Mouse (Mus musculus) heart, postnatal 36 days (tissue): ENCODE results near the gene March5. TPM values are rescaled to one million over a fixed set of nuclear protein-coding genes. Genes with fewer than 3 reads are reported as not detected.
"Not testable (repeated sequence)": the region's sequence is repeated elsewhere in the genome, so short reads cannot be mapped to it uniquely, and the experiment has no call there.

Source experiments
- DNase-seq, 2 experiments: peaks; one replicate each; pipeline ENCODE4 v3.0.0; 2021 to 2022
- intact Hi-C: fragments of 180-260 bp; cut with DNase I; formaldehyde crosslinking; loops from one replicate; pipeline ENCODE4 v1.15.1; 2025
- total RNA-seq, 2 experiments: library from RNA; stranded (reverse); gene quantifications; 2 replicates each; pipeline ENCODE4 v1.2.3; 2021

Gene March5
- total RNA-seq, 2 experiments from 2014 or later, result 76.8 to 88.5 TPM

DNA sequence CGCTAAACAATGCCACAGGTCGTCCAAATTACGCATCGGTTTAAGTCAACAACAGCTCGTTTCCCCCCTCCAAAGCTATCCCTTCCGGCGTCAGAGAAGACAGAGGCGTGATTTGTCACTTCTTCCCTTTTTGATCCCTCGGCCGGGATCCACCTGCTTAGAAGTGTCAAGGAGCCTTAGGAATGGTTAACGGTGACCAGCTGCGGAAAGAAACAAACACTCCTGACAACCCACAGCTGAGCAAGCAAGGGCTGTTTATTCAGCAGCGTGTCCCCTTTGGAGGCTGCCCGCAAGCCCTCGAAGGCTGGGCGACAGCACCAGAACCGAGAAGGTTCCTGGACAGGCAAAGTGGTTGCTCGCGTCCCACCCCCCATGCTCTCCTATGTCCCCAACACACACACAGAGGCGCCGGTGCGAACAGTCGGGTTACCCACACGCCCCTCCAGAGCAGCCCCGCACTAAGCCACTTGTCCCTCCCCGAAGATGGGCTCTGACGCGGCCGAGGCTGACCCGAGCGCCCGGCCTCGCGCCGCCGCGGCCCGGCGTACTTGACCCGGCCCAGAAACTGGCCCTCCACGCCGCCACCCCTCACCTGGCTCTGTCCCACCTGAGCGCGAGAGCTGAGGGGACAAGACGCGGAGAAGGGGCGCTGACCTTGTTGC lies 571 bp upstream of the March5 start:
- DNase-seq, result peak; percentile 59 to 69
- intact Hi-C loops, result loop anchor here (2.0 to 5.0 kb wide), 3 partner anchors 32 to 279 kb away; partner anchors contain the start of gene Btaf1

DNA sequence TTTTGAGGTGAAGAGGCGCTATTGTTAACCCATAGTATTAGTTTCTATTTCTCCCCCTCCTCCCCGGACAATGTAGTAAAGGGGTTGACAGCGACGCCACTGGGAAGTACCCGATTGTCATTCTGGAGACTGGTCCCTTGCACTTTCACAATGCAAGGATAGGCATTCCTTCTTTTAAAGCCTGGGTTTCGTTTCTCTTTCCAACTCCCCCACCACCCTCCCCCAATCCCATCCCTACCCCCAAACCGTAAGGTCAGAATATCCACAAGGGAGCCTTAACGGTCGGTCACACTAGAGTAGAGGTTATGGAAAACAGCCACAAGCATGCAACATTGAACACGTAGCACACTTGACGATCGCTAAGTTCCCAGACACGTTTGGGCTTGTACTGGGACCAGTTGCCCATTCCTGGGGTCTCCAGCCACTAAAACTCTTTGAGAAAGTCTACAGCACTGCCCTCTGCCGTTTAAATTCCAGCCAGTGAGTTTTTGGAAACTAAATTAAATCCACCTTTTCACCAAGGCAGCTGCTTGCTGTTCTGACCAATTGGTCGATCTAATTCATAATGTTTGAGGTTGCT lies 923 bp downstream of the March5 start, which contains the start of gene Cpeb3:
Gene Cpeb3 (minus strand): TSS at position 426 of the 580 bp plus-strand sequence.
- intact Hi-C loops, result loop anchor here (5.0 kb wide), 1 partner anchor 281 kb away; the partner anchor contains the start of gene Btaf1
- peak; percentile 18 to 38 for DNase-seq

DNA sequence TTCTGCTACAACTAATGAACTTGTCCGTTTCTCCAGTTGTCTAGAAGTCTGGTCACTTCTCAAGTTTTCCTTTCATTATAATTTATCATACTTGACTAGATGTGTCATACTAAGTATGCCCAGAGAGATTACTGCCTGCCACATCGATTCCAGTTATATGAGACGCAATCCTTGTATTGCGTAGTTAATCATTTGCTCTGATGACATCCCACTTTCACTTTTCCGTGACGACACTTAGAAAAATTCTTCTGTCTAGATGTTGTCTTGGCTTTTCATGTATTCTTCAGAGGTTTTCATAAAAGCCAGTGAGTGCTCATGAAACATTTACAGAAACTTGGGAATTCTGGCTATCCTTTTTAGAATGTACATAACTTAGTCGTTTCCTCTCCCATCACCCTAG lies 1.6 kb downstream of the March5 start:
- no peak for DNase-seq
- intact Hi-C loops, result loop anchor here (5.0 kb wide), 1 partner anchor 282 kb away; the partner anchor contains the start of gene Btaf1

DNA sequence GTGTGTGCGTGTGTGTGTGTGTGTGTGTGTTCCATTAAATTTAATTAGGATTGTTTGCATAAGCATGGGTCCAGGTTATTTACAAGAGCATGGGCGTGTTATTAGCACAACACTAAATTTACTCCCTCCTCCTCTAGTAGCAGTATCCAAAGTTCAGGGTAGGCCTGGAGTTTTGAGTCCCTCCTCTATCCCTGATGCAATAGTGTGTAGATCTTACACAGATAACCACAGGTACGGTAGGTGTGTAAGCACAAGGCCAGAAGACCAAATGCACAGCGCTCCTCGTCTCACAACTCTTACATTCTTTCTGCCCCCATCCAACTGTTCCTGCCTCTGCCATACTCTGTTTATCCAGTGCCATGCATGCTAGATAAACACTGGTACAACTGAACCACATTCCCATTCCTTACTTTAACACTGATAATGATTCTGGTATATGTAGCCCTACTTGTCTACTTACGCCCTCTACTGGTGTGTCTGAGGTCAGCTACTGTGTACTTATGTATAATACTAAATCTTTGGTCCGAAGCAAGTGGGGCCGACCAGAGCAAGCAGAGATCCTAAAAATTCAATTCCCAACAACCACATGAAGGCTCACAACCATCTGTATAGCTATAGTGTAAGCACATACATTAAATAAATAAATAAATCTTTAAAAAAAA lies 2.3 kb downstream of the March5 start:
- intact Hi-C loops, result loop anchor here (5.0 kb wide), 1 partner anchor 282 kb away; the partner anchor contains the start of gene Btaf1
- DNase-seq, result no peak

DNA sequence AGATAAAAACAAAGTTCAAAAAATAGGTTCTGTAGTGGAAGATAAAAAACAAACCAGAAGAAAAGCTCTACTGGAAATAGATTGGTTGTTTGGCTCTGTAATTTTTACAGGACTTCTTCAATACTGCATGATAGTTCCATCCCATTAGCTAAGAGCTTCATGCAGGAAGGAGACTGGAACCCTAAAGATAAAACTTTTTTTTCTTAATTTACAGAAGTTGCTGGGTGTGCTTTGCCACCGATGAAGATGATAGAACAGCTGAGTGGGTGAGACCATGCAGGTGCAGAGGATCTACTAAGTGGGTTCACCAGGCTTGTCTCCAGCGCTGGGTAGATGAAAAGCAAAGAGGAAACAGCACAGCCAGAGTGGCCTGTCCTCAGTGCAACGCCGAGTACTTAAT lies 3.1 kb downstream of the March5 start:
- DNase-seq, result no peak
- intact Hi-C loops, result no loop called here

DNA sequence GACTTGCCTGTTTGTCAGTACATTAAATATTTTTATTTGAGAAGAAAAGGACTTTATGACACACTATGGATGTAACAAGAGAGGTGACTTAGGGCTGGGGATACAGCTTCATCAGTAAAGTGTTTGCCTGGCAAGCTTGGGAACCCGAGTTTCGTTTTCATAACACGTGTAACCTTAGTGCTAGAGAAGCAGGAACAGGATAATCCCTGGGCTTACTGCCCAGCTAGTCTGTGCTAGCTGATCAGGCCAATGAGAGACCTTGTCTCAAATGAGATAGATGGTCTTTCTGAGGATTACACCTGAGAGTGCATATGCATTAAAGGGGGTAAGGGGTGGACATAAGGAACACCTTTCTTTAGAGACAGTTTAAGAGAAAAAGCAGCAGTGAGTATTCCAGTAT lies 4.1 kb downstream of the March5 start:
- no peak for DNase-seq
- intact Hi-C loops, result no loop called here

DNA sequence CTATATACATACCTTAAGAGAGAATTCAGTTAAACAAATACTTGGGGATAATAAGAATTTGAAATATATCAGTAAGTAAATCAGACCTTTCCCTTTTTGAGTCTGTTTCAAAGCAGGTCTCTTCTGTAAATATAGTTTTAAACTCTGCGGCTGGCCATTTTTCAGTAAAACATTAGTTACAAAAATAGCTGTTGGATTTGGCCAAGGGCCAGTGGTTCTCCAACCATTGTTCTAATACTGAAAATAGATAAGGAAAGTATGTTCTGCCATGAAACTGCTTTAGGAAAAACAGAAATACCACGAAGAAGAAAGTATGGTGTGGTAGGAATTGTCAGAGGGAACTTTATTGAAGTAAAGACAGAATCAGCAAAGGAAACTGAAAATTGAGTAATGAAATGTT lies 7.4 kb downstream of the March5 start:
- intact Hi-C loops, result loop anchor here (5.0 kb wide), 1 partner anchor 48 kb away; no protein-coding TSS in a partner anchor

DNA sequence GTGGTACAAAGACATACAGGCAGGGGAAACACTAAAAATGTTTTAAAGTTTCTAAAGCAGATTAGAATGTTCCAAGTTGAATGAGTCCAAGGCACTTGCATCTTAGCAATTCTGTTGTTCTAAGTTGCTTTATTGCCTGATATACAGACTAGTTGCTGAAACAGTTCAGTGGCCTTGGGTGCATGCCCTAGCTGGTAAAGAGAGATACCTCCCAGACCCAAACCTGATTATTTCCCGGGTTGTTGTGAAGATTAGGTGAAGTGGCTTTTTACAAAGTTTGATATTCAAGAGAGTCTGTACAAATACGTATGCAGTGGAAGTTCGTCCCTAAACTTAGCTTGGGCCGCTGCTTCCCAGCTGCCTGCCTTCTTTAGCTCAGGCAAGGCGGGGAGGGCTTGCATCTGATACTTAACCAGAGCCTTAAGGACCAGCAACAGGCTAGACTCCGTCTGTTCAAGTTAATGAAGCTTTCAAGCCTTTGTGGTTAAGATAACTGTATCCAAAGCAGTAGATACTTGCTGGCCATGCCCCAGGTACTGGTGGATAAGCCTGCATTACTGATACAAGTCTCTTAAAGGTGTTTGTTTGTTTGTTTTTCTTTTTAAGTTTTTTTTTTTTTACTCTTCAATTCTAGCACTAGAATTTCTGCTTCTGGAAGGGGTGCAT lies 18.0 kb downstream of the March5 start:
- no peak for DNase-seq
- intact Hi-C loops, result no loop called here

More for the DNA sequence above, 7.4 kb downstream of the March5 start:
- DNase-seq, result peak in 1 of 2 experiments; percentile 40

DNA sequence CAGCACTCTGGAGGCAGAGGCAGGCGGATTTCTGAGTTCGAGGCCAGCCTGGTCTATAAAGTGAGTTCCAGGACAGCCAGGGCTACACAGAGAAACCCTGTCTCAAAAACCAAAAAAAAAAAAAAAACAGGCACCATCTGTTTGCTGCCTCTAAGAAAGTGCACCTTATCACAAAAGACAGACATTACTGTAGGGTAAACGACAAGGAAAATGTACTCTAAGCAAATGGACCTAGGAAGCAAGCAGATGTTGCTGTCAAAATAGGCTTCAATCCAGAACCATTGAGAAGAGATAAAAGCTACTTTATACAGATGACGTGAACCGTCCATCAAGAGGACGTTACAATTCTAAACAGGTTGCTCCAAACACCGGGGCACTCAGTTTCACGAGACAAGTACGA lies 25.3 kb downstream of the March5 start:
- DNase-seq, intact Hi-C loops: not testable (repeated sequence)

DNA sequence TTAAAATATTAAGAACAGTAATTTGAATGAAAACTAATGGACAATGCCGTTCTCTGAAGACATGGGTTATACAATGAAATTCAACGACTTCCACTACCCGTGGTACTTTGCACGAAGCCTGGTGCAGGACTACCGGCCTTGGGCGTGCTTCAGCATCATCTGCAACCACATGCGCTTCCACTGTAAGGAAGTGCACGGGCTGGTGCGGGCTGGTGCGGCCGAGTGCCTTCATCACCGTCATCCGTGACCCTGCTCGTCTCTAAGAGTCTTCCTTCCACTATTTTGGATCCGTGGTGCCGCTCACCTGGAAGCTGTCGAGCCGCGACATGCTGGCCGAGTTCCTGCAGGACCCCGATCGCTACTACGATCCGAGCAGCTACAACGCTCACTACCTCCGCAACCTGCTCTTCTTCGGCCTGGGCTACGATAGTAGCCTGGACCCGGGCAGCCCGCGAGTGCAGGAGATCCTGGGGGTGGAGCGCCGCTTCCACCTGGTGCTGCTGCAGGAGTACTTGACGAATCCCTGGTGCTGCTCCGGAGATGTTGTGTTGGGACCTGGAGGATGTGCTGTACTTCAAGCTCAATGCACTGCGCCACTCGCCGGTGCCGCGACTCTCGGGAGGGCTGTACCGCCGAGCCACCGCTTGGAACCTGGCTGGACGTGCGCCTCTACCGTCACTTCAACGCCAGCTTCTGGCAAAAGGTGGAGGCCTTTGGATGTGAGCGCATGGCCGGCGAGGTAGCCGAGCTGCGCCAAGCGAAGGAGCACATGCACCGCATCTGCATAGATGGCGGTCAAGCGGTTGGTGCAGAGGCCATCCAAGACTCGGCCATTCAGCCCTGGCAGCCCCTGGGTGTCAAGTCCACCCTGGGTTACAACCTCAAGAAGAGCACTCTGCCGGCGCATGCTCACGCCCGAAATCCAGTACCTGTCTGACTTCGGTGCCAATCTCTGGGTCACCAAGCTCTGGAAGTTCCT lies 26.5 kb downstream of the March5 start:
- intact Hi-C loops, result no loop called here
- no peak for DNase-seq

DNA sequence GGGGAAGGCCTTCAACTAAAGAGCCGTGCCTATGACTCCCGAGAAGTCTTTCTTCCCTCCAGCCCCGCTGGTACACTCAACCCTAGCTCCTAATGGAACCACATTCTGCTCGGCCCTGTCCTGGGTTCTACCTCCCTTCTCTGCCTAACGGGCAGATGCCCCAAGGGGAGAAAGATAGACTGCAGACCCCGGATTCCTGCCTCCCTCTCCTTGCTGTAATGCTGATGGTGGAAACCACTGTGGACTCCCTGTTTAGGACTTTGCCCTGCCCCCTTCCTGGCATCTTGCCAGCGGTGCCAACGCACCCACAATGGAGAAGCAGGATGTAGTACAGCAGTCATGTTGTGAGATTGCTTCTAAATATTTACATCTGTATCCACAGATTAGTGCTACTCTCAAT lies 28.5 kb downstream of the March5 start:
- DNase-seq, result no peak
- intact Hi-C loops, result no loop called here

DNA sequence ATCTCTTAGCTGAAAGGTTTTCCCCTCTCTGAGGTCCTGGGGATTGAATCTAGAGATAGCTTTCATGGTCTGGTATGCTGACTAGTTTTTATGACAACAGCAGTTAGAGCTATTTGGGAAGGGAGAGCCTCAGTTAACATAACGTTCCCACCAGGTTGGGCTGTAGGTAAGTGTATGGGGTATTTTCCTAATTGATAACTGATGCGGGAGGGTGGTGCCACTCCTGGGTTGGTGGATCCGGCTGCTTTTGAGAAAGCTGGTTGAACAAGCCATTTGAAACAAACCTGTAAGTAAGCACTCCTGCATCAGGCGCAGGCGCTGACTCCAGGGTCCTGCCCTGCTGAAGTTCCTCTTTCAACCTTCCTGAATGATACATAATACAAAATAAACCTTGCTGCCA lies 30.0 kb downstream of the March5 start:
- intact Hi-C loops, result no loop called here
- DNase-seq, result no peak

DNA sequence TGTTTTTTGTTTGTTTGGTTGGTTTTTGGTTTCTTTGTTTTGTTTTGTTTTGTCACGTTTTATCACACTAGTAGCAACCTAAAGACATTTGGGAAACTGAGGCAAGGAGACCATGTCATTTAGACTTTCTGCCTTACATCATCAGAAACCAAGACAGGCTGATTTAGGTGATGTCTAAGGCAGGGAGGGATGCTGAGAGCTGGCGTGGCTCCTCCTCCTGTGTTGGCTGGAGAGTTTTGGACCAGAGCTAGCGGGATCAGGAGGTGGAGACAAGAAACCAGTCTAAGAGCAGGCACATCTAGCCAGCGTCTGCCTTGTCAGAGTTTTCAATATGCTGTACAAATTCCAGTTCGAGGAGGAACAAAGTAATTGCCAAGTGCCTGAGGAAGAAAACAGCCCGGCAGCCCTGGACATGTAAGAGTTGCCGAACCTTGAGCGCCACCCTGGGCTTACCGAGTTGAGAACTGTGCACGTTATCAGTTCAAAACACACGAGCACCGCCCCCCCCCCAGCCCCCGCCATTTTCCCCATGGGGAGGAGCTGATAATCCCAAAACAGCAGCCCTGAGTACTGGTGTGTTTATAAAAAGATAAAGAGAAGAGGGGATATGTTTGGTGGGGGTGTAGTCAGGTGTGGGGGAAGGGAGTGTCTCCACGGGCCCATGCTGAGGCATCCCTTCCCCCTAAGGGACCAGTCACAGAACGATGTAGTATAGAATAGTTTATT lies 30.5 kb downstream of the March5 start:
- intact Hi-C loops, result no loop called here

DNA sequence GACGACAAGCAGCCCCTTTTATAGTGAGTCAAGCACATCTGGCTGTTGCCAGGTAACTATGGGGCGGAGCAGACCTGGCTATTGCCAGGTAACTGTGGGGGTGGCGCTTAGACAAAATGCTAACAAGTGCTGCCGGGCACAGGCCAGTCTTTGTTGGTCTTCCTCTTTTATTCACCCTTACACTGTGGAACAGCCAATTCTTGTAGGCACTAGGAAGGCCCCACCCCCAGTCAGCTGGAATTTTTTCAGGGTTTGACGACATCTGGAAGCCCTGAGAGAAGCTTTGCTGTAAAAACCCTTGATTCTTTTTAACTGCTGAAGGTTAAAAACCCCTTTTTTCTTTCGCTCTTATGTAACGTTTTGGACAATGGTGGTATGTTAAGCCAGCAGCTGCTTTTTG lies 31.3 kb downstream of the March5 start:
- DNase-seq, result no peak
- intact Hi-C loops, result no loop called here

More for the DNA sequence above, 30.5 kb downstream of the March5 start:
- no peak for DNase-seq

DNA sequence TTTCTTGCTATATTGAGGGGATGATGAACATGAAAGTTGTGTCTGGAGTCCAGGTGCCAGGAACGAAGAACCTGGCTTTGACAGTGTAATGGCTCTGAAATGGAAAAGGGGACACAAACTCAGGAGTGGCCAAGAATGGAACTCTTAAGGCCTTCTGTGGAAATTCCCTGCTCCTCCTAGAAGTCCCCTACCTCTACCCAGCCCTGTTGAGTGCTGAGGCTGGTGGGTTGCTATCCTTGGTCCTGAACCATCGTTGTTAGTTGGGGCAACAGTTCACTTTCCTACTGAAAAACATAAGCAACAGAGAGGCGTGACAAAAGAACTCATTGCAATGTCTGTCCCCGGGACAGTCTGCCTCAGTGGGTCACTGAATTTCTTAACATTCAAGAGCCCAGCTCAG lies 31.8 kb downstream of the March5 start:
- intact Hi-C loops, result no loop called here
- no peak for DNase-seq

DNA sequence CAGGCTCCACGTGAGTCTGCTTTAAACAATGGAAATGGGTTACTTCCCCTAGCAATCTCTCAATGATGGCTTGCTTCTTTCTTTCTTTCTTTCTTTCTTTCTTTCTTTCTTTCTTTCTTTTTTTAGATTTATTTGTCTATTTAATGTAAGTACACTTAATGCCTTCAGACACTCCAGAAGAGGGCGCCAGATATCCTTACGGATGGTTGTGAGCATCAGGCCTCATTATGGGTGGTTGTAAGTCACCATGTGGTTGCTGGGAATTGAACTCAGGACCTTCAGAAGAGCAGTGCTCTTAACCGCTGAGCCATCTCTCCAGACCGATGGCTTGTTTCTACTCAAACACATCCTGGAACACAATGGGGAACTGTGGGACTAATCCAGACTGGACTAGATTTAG lies 33.9 kb downstream of the March5 start:
- intact Hi-C loops, result no loop called here
- DNase-seq, result no peak

DNA sequence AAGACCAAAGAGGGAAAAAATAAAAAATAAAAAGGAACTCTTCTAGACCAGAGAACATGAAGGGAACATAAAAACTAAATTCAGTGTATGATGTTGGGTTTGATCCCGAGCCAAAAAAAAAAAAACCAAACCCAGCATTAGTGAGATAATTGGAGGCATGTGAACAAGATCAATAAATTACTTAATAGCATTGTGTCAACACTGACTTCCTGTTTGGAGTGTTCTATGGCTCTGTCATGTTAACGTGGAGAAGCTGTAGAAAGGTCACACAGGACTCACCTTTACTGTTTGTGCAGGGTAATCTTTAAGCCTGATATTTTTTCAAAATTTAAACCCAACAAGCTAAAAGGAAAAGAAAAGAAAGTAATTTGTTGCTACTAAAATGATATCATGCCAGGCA lies 35.4 kb downstream of the March5 start:
- DNase-seq, result no peak
- intact Hi-C loops, result no loop called here

DNA sequence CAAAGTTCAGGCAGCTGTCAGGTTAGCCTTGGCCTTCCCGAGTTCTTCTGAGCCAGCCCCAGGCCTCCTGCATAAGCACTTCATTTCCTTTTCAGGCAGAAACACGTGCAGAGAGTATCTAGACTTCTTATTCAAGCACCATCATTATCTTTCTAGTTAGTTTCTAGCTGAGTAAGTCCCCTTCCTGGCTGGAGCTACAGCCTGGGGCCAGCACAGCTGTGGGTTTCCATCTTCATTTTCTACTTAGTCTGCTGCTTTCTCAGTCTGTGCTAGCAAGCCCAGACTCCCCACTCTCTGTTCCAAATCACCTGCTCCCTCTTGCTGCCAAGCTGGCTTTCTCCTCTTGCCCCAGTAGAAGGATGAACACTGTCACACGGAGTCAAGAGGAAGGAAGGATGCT lies 39.5 kb downstream of the March5 start:
- intact Hi-C loops, result no loop called here
- DNase-seq, result no peak

DNA sequence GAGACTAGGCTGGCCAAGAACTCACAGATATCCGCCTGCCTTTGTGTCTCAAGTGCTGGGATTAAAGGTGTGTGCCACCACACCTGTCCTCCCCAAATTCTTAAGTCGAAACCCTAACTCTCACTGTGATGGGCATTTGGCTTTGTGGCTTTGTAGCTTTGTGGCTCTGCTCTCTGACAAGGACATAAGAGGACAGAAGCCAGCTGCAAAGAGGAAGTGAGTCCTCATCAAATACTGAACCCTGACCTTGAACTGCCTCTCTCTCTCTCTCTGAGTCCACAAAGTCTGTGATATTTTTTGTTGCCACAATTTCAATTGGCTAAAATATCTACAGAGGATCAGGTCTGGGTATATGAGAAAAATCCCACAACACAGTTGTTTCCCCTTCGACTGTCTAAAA lies 40.9 kb downstream of the March5 start:
- intact Hi-C loops, result no loop called here

More for the DNA sequence above, 40.9 kb downstream of the March5 start:
- no peak for DNase-seq
